Mouse (Mus musculus): Measurements from ENCODE around the gene Csrp1.

The Csrp1 gene

DNA sequence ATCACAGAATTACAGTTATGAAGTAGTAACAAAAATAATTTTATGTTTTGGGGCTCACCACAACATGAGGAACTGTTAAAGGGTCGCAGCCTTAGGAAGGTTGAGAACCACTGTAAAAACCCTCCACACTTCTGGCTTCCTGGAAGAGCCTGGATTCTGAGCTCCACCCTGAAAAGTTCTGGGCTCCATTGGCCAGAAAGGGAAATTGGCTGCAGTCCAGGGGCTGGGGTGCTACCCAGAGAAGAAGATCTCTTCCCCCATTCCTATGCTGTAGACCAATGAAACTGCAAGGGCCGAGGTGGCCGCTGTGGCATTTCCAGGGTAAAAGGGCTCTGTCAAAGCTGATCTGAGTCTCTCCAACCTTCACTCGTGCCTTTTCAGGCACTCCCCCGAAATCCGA is 21.8 kb upstream of the Csrp1 start:
- DNase-seq (ENCODE audit: low spot score in 2 of 2), result no peak

GRCm38 (mm10) chr1:135698451-135698921 is 21.4 kb upstream of the Csrp1 start:
- no peak for DNase-seq (ENCODE audit: low spot score in 2 of 2)

- DNase-seq (ENCODE audit: low spot score in 2 of 2), result no peak
These were observed 20.7 kb upstream of the Csrp1 start for GRCm38 (mm10) chr1:135698996-135699705.

GRCm38 (mm10) chr1:135699892-135700291 is 20.0 kb upstream of the Csrp1 start:
- DNase-seq (ENCODE audit: low spot score in 2 of 2), result no peak

- peak; percentile 53 to 69 for DNase-seq (ENCODE audit: low spot score in 2 of 2)
These were observed 19.3 kb upstream of the Csrp1 start for GRCm38 (mm10) chr1:135700605-135701004.

- no peak for DNase-seq (ENCODE audit: low spot score in 2 of 2)
These were observed 18.5 kb upstream of the Csrp1 start for GRCm38 (mm10) chr1:135701314-135701713.

GRCm38 (mm10) chr1:135702722-135703121 is 17.1 kb upstream of the Csrp1 start:
- no peak for DNase-seq (ENCODE audit: low spot score in 2 of 2)

- no peak for DNase-seq (ENCODE audit: low spot score in 2 of 2)
These were observed 15.5 kb upstream of the Csrp1 start for GRCm38 (mm10) chr1:135704317-135704821.

- DNase-seq (ENCODE audit: low spot score in 2 of 2), result no peak
These were observed 11.5 kb upstream of the Csrp1 start for GRCm38 (mm10) chr1:135708369-135708768.

GRCm38 (mm10) chr1:135711126-135711525 is 8.7 kb upstream of the Csrp1 start:
- DNase-seq (ENCODE audit: low spot score in 2 of 2), result no peak

DNA sequence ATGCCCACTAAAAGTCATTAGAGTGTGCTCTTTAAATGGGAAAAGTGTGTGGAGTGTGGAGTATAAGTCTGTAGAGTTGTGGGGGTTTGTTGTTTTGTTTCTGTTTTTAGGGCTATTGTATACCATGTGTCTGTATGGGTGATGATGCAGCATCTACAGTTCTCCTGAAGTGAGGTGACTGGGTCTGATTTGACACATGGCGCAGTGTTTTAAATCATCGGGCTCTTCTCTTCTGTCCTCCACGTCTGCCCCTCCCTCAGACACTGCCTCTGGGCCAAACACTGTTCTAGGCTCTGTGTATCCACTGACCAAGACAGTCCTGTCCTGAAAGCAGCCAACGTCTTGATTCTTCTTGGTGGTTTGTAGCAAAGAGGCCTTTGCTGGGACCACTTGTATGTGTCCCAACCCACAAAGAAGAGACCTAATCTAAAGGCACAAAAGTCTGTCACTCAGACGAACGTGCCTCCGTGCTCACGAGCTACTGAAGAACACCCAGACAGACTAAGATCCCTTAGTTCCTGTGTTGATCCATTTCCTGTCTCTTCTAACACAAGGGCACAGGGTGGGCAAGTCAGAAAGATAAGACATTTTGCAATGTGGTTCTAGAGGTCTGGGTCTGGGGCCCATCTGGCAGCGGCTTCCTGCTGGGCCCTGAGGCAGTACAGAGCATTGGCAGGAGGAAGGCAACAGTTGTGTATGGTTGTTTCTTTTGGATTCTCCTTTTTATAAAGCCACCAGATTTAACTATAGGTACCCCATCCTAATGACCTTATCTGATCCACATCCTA is 5.6 kb upstream of the Csrp1 start:
- DNase-seq (ENCODE audit: low spot score in 2 of 2), result no peak

DNA sequence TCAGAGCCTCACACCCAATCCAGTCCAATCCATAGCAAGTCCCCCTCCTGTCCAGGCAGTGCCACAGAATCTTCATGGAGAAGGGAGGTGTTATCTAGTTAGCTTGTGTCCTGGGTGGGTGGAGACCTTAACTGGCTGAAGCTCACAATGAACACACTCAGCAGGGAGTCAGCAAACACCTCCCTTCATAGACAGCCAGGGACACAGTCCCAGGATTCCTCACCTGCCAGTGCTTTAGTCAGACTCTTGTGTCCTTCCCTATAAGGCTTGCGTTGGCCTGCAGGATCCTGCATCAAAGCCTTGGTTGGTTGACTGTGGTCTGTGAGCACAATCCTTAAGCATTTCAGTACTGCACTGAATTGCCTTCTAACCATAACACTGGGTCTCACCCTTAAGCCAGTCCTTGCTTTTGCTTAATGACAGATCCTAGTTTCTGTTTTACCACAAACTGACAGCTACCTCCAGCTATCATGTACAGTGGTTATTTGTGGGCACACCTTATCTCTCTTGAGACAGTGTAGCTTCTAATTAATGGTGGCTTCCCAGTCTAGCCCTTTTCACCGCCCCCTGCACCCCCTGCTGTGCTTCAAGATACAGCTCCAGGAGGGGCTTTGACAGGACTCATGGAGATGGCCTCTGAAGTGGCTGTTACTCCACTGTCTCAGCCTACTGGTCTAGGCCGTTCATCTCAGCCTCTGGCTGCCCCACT is 4.8 kb upstream of the Csrp1 start:
- no peak for DNase-seq (ENCODE audit: low spot score in 2 of 2)

DNA sequence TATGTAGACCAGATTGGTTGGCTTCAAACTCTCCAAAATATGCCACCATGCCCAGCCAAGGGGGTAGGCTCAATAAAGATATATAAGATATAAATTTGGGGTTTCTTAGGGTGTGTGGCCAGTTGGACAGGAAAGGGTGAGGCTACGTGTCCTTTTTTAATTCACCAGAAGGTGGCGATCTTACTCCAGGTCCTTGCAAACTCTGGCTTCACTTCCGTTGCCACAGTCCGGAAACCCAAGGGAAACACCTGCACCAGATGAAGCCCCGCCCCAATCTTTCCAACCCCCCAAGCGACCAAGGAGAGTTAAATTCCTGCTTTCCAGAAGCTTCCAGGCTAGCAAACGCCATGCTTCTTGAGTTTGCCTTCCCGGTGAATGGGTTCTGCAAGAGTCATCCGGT is 375 bp upstream of the Csrp1 start:
- DNase-seq (ENCODE audit: low spot score in 2 of 2), result peak; percentile 68 to 77

DNA sequence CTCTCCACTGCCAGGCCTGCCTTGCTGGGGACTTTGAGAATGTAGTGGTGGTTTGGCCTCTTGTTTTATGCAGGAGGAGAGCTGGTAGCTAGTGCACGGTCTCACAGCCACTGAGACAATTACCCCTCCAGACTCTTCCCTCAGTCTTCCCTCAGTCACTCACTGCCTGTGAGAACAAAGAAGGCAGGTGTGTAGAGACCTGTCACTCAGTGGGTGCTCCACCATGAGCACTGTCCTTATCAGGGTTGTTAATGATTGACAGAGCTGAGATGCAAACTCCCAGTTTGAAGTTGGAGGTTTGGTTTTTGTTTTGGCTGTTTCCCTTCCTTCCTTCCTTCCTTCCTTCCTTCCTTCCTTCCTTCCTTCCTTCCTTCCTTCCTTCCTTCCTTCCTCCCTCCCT is 3.2 kb downstream of the Csrp1 start:
- DNase-seq (ENCODE audit: low spot score in 2 of 2), result no peak

- no peak for DNase-seq (ENCODE audit: low spot score in 2 of 2)
These were observed 4.3 kb downstream of the Csrp1 start for GRCm38 (mm10) chr1:135724134-135724533.

GRCm38 (mm10) chr1:135725324-135725723 is 5.5 kb downstream of the Csrp1 start:
- no peak for DNase-seq (ENCODE audit: low spot score in 2 of 2)

- peak; percentile 58 to 77 for DNase-seq (ENCODE audit: low spot score in 2 of 2)
These were observed 6.1 kb downstream of the Csrp1 start for GRCm38 (mm10) chr1:135725936-135726335.

DNA sequence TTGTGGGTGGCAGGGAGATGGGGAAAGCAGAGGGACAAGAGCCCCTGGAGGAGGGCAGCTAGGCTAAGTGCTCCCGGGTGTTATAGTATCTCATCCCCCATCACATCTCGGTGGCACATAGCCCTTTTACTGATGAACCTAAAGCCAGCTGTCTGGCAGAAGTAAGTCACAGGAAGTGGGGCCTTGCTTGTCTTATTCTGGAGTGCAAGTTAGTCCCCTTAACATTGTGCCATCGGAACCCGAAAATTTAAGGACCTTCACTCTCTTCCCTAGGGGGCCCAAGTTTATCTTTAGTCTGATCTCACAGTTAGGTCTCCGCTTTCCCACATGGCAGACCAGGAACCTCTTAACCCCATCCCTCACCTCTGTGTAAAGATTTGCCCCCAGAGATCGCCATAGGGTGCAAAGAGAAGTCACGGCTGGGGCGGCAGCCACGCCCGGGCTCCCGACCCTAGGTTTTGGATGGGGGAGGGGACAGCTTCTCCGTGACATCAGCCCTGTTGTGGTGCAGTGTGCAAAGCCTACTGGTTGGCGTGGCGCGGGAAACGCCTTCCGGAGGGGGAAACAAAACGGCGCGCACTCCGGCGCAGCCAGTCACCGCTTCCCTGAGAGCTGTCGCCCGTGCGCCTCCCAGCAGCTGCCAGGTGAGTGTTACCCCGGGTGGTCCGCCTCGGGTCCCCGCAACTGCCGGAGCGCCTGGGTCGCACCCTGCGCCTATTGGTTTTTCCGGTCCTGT is 8.9 kb downstream of the Csrp1 start:
- peak; percentile 84 to 86 for DNase-seq (ENCODE audit: low spot score in 2 of 2)

DNA sequence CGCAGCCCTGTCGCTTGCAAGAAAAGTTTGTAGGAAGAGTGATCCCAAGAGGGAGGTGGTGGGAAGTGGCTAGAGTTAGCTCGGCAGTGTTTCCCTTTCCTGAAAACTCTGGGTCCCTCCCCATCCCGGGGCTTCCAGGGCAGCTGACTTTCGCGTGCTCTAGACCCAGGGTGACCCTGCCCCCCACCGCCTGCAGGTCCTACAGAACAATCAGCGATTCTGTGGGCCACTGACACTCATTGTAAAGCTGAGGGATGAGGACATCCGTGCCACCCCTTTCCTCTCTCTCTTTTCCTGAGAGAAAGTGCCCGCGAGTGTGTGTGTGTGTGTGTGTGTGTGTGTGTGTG is 9.5 kb downstream of the Csrp1 start:
- no peak for DNase-seq (ENCODE audit: low spot score in 2 of 2)

GRCm38 (mm10) chr1:135729821-135730220 is 10.0 kb downstream of the Csrp1 start:
- DNase-seq (ENCODE audit: low spot score in 2 of 2), result no peak

GRCm38 (mm10) chr1:135730296-135730695 is 10.4 kb downstream of the Csrp1 start:
- no peak for DNase-seq (ENCODE audit: low spot score in 2 of 2)

DNA sequence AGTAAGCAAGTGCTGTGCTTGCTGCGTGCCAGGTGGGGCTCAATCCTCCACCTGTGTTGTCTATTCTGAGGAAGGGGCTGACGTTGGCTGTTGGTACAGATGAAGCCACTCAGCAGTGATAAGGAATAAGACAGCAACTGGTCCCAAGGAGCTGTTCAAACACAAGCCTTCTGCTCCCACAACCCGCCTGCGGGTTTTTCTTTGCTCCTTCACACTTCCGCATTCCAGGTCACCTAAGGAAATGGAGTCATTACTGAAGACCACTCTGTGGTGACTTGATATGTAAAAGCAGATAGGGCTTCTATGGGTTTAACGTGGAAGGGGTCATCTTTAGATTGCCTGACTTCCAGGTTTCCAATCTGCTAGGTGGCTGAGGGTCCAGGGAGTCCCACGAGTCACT is 11.5 kb downstream of the Csrp1 start:
- DNase-seq (ENCODE audit: low spot score in 2 of 2), result no peak
